Mouse (Mus musculus) thymus, postnatal 36 days (tissue): ENCODE data around the gene Pik3r6.

Experiments used
- DNase-seq, 2 experiments: peaks; one replicate each; pipeline ENCODE4 v3.0.0; 2022; ENCODE audit warnings: mixed read lengths in 2 of 2

Gene Pik3r6

DNA sequence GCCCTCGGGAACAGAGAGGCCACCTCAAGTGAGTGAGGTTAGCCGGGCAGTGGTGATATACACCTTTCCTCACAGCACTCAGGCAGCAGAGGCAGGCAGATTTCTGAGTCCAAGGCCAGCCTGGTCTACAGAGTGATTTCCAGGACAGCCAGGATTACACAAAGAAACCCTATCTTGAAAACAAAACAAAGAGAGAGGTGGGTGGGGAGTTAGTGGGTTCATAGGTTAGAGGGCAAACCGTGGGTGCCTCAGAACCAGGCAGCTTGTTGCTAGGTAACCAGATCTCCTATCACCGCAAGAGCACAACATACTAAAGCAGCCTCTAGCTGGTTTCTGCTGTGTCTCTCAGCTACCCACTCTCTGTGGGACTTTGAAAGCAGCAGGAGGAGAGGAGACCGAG, 83.9 kb downstream of the Pik3r6 start, which contains the start of gene Ccdc42:
TSS of gene Ccdc42 (plus strand) at position 301 of the 400 bp plus-strand sequence.
- no peak for DNase-seq

DNA sequence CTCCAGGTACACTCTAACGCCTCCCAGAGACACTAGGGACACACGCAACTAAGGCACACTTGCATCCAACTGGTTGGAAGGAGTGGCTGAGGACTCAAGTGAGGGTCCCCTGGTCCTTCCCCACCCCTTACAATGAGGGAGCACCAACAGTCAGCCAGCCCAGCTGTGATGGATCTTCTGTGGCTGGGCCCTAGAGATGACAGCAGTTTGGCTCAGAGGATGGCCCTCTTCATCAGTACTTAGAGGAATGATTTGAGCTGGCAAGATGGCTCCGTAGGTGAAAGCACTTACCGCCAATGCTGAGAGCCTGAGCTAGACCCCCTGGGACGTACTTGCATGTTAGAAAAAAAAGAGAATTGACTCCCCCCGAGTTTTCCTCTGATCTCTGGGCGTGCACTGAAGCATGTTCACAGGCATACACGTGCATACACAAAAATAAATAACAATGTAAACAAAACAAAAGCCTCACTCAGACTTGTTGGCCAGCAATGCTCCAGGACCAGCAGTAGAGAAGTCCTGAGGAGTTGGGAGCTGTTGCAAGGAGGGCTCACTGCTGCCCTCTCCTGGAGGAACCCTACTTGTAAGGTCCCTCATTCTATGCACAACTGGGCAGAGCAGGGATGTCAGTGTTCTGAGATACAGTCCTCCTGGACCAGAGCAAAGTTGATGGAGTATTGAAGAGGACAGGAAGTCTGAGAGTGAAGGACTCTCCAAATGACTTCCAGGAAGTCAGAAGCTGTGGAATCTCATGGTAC, 86.4 kb downstream of the Pik3r6 start:
- peak; percentile 59 to 64 for DNase-seq

DNA sequence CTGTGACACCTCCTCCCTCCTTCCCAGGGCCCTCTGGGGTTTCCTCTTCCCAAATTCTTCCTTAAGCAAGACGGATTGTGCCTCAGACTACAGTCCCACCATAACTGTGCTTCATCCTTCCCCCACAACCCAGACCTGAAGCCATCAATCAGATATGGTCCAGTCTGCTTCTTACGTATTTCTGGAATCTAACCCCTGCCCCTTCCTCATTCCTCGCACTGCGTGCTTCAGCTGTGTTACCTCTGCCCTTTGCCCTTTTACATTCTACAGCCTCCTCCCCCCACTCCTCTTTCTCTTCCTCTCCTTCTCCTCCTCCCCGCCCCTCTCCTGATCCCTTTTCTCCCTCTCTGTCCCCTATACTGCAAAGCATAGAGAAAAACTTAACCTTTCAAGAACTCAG, 88.9 kb downstream of the Pik3r6 start:
- no peak for DNase-seq

DNA sequence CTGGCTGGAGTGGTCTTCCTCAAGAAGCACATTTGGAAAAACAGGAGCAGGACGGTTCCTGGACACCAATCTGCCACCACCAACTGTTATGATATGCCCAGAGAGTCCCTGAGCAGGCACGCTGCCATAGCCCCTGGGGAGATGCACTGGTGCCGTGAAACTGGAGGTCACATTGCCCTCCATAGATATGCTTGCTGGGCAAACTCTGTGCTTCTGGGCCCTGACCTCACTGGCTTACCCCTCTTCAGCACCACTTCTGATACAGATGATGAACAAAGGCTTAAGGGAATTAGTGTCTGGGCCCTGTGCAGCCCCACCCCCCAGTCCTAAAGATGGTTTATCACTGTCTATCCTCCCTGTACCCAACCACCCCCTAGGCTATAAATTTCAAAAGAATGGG, 90.4 kb downstream of the Pik3r6 start:
- no peak for DNase-seq

DNA sequence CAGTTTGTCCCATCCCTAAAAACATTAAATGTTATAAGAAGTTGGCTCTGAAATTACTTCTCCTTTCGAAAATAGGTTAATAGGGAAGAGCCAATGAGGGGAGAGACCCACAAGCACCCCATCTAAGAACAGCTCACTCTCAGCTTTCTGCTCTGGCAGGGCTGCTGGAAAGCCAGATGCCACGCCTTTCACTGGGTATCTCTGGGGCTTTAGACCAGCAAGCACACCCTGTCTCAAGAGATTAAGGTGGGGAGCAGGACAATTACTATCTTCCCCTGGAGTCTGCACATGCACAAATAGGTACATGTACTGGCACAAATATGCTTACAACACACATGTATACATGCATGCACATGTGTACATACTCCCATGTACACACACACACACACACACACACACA, 95.1 kb downstream of the Pik3r6 start:
- DNase-seq, result no peak

DNA sequence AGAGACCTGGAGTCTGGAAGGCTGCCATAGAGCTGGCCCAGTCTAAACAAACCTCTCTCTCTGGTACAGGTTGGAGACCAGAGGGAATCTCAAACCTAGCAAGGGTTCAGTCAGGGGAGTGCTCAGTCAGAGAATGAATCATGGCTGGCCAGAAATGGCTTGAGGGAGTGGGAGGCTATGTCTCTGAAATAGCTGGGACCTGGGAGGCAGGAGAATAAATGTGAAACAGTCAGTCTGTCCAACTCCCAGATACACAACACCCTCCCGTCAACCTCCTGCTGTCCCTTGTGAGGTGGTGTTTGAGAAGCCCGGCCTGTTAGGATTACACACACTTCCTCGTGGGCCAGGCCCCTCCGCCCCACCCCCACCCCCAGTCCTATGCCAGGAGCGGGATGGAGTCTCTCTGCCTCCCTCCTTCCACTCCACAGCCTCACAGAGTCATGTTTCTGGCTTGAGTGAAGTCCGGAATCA, 97.8 kb downstream of the Pik3r6 start:
- no peak for DNase-seq

DNA sequence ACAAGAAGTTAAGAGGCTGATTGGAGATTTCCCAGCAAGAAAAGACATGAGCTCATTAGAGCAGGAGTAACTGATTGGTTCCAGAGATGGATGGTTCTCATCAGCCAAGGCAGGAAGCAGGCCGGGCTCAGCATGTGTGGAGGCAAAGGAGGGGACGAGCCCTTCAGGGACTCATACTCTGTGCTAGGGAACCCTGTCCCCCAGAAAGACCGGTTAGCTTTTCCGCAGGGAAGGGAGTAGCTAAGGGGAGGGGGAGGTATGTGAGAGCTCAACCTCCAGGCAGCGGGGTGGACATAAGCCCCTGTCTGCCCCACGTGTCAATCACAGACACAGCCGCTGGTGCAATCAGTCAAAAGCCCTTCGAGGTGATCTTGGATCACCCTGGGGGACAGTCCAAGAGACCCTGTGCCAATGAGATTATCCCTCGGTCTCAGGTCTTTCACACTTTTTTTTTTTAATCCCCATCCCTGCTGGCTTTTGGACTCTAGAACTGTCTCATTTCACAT, 98.7 kb downstream of the Pik3r6 start:
- DNase-seq, result no peak
